Mouse (Mus musculus) CH12.LX (cell line): ENCODE results near the gene Plscr4. TPM values are rescaled to one million over a fixed set of nuclear protein-coding genes. Genes with fewer than 3 reads are reported as not detected.

ENCODE experiments used
- DNase-seq: peaks from one replicate; pipeline ENCODE4 v3.0.0-alpha.2; 2013; ENCODE audit errors: extremely low read depth
- H3K27ac ChIP-seq: 2 replicates; pipeline ENCODE4 v1.5.1; 2012; ENCODE audit warnings: low read depth, mild to moderate bottlenecking, control low read depth, moderate library complexity; ENCODE audit not compliant: insufficient read depth
- H3K27me3 ChIP-seq: replicated peaks from 2 replicates; pipeline ENCODE3; 2012; ENCODE audit warnings: inconsistent platforms
- H3K36me3 ChIP-seq, 2 experiments: replicated peaks in 1 of 2; 2 replicates each; pipeline versions ENCODE3 to v1.6.1; 2012; ENCODE audit warnings: inconsistent platforms in 1 of 2, low read length in 1 of 2, mild to moderate bottlenecking in 1 of 2, mixed read lengths in 1 of 2, moderate library complexity in 1 of 2; ENCODE audit not compliant: control insufficient read depth in 1 of 2, insufficient read depth in 1 of 2
- H3K4me1 ChIP-seq, 2 experiments: 2 replicates each; pipeline ENCODE4 v1.6.1; 2012; ENCODE audit warnings: inconsistent platforms in 1 of 2, moderate library complexity in 1 of 2; ENCODE audit not compliant: insufficient read depth in 2 of 2, control insufficient read depth in 1 of 2
- H3K4me2 ChIP-seq: 2 replicates; pipeline ENCODE4 v1.6.1; 2012; ENCODE audit warnings: low read depth, mild to moderate bottlenecking, control low read depth; ENCODE audit not compliant: poor library complexity, insufficient read depth, severe bottlenecking
- H3K4me3 ChIP-seq, 3 experiments: fragments of 150-350 bp in 1 of 3; sonication (generic) in 1 of 3; replicated peaks in 1 of 3; 2 replicates each; pipeline versions ENCODE3 to v1.5.1; 2011 to 2012; ENCODE audit warnings: low read depth in 2 of 3, low read length in 2 of 3, mild to moderate bottlenecking in 2 of 3, moderate library complexity in 2 of 3, control low read depth in 1 of 3, improper control_type of control experiment in 1 of 3, inconsistent platforms in 1 of 3, mixed read lengths in 1 of 3; ENCODE audit not compliant: poor library complexity in 1 of 3
- H3K79me2 ChIP-seq: replicated peaks from 2 replicates; pipeline ENCODE4 v1.6.1; 2012; ENCODE audit warnings: mild to moderate bottlenecking, moderate library complexity; ENCODE audit not compliant: control insufficient read depth, poor library complexity, insufficient read depth, severe bottlenecking; ENCODE audit errors: extremely low read depth
- H3K9ac ChIP-seq: 2 replicates; pipeline ENCODE4 v1.6.1; 2012; ENCODE audit warnings: low read depth, mild to moderate bottlenecking, control low read depth, moderate library complexity; ENCODE audit not compliant: insufficient read depth
- H3K9me3 ChIP-seq: replicated peaks from 2 replicates; pipeline ENCODE3; 2012; ENCODE audit warnings: low read length, inconsistent platforms, mixed read lengths
- BHLHE40 ChIP-seq: IDR thresholded peaks from 2 replicates; pipeline ENCODE4 v1.6.1; 2011; ENCODE audit warnings: mild to moderate bottlenecking, low read depth, low read length, improper control_type of control experiment
- CHD1 ChIP-seq: IDR thresholded peaks from 2 replicates; pipeline ENCODE4 v1.6.1; 2012; ENCODE audit warnings: low read depth, low read length, improper control_type of control experiment, inconsistent platforms
- ELF1 ChIP-seq: IDR thresholded peaks from 2 replicates; pipeline ENCODE4 v1.6.1; 2014; ENCODE audit warnings: low read depth, mild to moderate bottlenecking, inconsistent platforms, low read length, improper control_type of control experiment
- EP300 ChIP-seq: IDR thresholded peaks from 2 replicates; pipeline ENCODE4 v1.6.1; 2011; ENCODE audit warnings: low read length, improper control_type of control experiment
- ETS1 ChIP-seq: conservative IDR thresholded peaks from 2 replicates; pipeline ENCODE4 v1.6.1; 2012; ENCODE audit warnings: low read depth, mild to moderate bottlenecking, inconsistent platforms, low read length, improper control_type of control experiment, moderate library complexity
- GABPA ChIP-seq: IDR thresholded peaks from 2 replicates; pipeline ENCODE4 v1.6.1; 2012; ENCODE audit warnings: low read depth, low read length, improper control_type of control experiment, inconsistent platforms; ENCODE audit not compliant: insufficient replicate concordance
- HCFC1 ChIP-seq: IDR thresholded peaks from 2 replicates; pipeline ENCODE4 v1.6.1; 2012; ENCODE audit warnings: low read depth, mild to moderate bottlenecking, inconsistent platforms, low read length, improper control_type of control experiment
- IRF4 ChIP-seq: IDR thresholded peaks from 2 replicates; pipeline ENCODE4 v1.6.1; 2014; ENCODE audit warnings: low read depth, mild to moderate bottlenecking, inconsistent platforms, low read length, improper control_type of control experiment
- JUN ChIP-seq: IDR thresholded peaks from 2 replicates; pipeline ENCODE4 v1.6.1; 2011; ENCODE audit warnings: low read depth, mild to moderate bottlenecking, low read length, improper control_type of control experiment, moderate library complexity; ENCODE audit not compliant: insufficient read depth
- JUND ChIP-seq: conservative IDR thresholded peaks from 2 replicates; pipeline ENCODE4 v1.6.1; 2011; ENCODE audit warnings: low read depth, low read length, improper control_type of control experiment
- KAT2A ChIP-seq: IDR thresholded peaks from 2 replicates; pipeline ENCODE4 v1.6.1; 2012; ENCODE audit warnings: low read length, improper control_type of control experiment, inconsistent platforms; ENCODE audit not compliant: insufficient replicate concordance
- MAX ChIP-seq: IDR thresholded peaks from 2 replicates; pipeline ENCODE4 v1.6.1; 2011; ENCODE audit warnings: low read length, improper control_type of control experiment
- MAZ ChIP-seq: IDR thresholded peaks from 2 replicates; pipeline ENCODE4 v1.6.1; 2012; ENCODE audit warnings: low read depth, mild to moderate bottlenecking, inconsistent platforms, low read length, improper control_type of control experiment, moderate library complexity
- MYC ChIP-seq: IDR thresholded peaks from 2 replicates; pipeline ENCODE4 v1.6.1; 2011; ENCODE audit warnings: low read depth, mild to moderate bottlenecking, improper control_type of control experiment, low read length
- NRF1 ChIP-seq: IDR thresholded peaks from 2 replicates; pipeline ENCODE4 v1.6.1; 2014; ENCODE audit warnings: low read depth, mild to moderate bottlenecking, inconsistent platforms, low read length, improper control_type of control experiment, moderate library complexity
- PAX5 ChIP-seq: IDR thresholded peaks from 2 replicates; pipeline ENCODE4 v1.6.1; 2012; ENCODE audit warnings: low read length, inconsistent platforms, mixed read lengths
- POLR2A ChIP-seq: IDR thresholded peaks from 2 replicates; pipeline ENCODE4 v1.6.1; 2011; ENCODE audit warnings: low read depth, mild to moderate bottlenecking, improper control_type of control experiment, low read length
- POLR2AphosphoS2 ChIP-seq: IDR thresholded peaks from 2 replicates; pipeline ENCODE4 v1.6.1; 2011; ENCODE audit warnings: low read depth, low read length, improper control_type of control experiment
- RAD21 ChIP-seq: IDR thresholded peaks from 2 replicates; pipeline ENCODE4 v1.6.1; 2011; ENCODE audit warnings: low read depth, mild to moderate bottlenecking, low read length, improper control_type of control experiment, moderate library complexity
- SIN3A ChIP-seq: IDR thresholded peaks from 2 replicates; pipeline ENCODE4 v1.6.1; 2012; ENCODE audit warnings: low read length, improper control_type of control experiment, inconsistent platforms
- SMC3 ChIP-seq: IDR thresholded peaks from 2 replicates; pipeline ENCODE4 v1.6.1; 2011; ENCODE audit warnings: low read depth, low read length, improper control_type of control experiment
- TCF12 ChIP-seq: IDR thresholded peaks from 2 replicates; pipeline ENCODE4 v1.6.1; 2014; ENCODE audit warnings: low read depth, mild to moderate bottlenecking, inconsistent platforms, low read length, improper control_type of control experiment
- UBTF ChIP-seq: IDR thresholded peaks from 2 replicates; pipeline ENCODE4 v1.6.1; 2012; ENCODE audit warnings: low read depth, mild to moderate bottlenecking, inconsistent platforms, low read length, improper control_type of control experiment, moderate library complexity
- USF1 ChIP-seq: IDR thresholded peaks from 2 replicates; pipeline ENCODE4 v1.6.1; 2014; ENCODE audit warnings: low read depth, mild to moderate bottlenecking, inconsistent platforms, low read length, improper control_type of control experiment
- USF2 ChIP-seq: conservative IDR thresholded peaks from 2 replicates; pipeline ENCODE4 v1.6.1; 2011; ENCODE audit warnings: low read depth, low read length, improper control_type of control experiment
- ZKSCAN1 ChIP-seq: IDR thresholded peaks from 2 replicates; pipeline ENCODE4 v1.6.1; 2012; ENCODE audit warnings: low read depth, inconsistent platforms, low read length, improper control_type of control experiment, borderline replicate concordance
- ZNF384 ChIP-seq: IDR thresholded peaks from 2 replicates; pipeline ENCODE4 v1.6.1; 2012; ENCODE audit warnings: low read depth, low read length, improper control_type of control experiment, inconsistent platforms
- dilution Hi-C: fragments of 300-500 bp; cut with MboI; formaldehyde crosslinking; loops from 2 replicates; pipeline ENCODE4 v1.14.3; 2020; ENCODE audit warnings: low sequenced_read_pairs; ENCODE audit not compliant: extremely low pct_unique_long_range_greater_than_20kb, extremely low pct_ligation_motif_present
- in situ Hi-C: fragments of 300-500 bp; cut with MboI; formaldehyde crosslinking; loops from 3 replicates; pipeline ENCODE4 v1.14.3; 2019; ENCODE audit warnings: low sequenced_read_pairs, low pct_ligation_motif_present, low pct_unique_long_range_greater_than_20kb, mixed read lengths
- polyA plus RNA-seq: library from polyadenylated mRNA; unstranded; fragments of >175 nt; gene quantifications from 2 replicates; pipeline ENCODE4 v1.2.1, GENCODE M21; 2012; ENCODE audit warnings: low read depth; ENCODE audit not compliant: insufficient read length
- total RNA-seq, 2 experiments: library from RNA; depleted of rRNA; stranded (reverse); fragments of 300-350 nt in 1 of 2; fragments of >200 nt in 1 of 2; gene quantifications; 2 replicates each; pipeline ENCODE4 v1.2.3; 2012 to 2014

Gene Plscr4
- total and polyA plus RNA-seq, 3 experiments = 0.10 TPM; not detected in 2

GRCm38 (mm10) chr9:92441468-92441867, 15.7 kb upstream of the Plscr4 start:
- no peaks in the 10 kb centered on the region for H3K4me1 ChIP-seq
- peak overlapping the region in 2 of 3 experiments; percentile 1 to 47 for H3K4me3 ChIP-seq
- peak overlapping the region; percentile 98 for H3K4me2 ChIP-seq
- H3K36me3 ChIP-seq = no peaks in the 10 kb centered on the region
- dilution Hi-C loops (no loop called here), in situ Hi-C loops (no loop called here)
- H3K9ac ChIP-seq = peak overlapping the region; percentile 60
- no peaks in the 10 kb centered on the region for H3K9me3 ChIP-seq
- no peaks in the 10 kb centered on the region for H3K27me3 ChIP-seq
- TF ChIP-seq ZKSCAN1 (no peak), PAX5 (no peak), RAD21 (no peak), EP300 (no peak), CHD1 (no peak), MAX (no peak), NRF1 (no peak), POLR2A (no peak), USF1 (no peak), USF2 (no peak), BHLHE40 (no peak), TCF12 (no peak), SIN3A (no peak), MAZ (no peak), ELF1 (no peak), ZNF384 (no peak), UBTF (no peak), GABPA (no peak)
- H3K27ac ChIP-seq = no peak overlapping the region
- no peaks in the 10 kb centered on the region for H3K79me2 ChIP-seq
- no peak for DNase-seq

DNA sequence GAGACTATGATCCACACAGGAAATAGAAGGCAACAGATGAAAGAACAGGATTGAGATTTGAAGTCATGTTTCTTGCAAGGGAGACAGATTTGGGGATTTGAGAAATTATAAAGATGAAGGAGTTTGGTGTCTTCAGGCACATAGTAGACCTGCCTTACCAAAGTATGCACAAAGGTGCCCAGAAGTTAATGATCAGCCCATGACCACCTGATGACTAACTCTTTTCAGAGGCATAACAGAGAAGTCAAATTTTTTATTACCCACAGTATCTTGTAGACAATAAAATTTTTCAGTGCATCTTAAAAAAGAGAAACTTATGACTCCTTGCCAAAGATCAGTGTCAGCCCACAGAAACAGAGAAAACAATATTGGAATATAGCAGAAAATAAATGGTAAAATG, 12.6 kb upstream of the Plscr4 start:
- H3K27ac ChIP-seq = no peak overlapping the region
- no peaks in the 10 kb centered on the region for H3K4me1 ChIP-seq
- H3K4me3 ChIP-seq = no peak overlapping the region
- dilution Hi-C loops (no loop called here), in situ Hi-C loops (no loop called here)
- no peaks in the 10 kb centered on the region for H3K27me3 ChIP-seq
- H3K9ac ChIP-seq = no peak overlapping the region
- no peak for TF ChIP-seq HCFC1
- no peak for TF ChIP-seq CHD1
- no peak for TF ChIP-seq POLR2AphosphoS2
- TF ChIP-seq ETS1 = no peak
- no peak for TF ChIP-seq IRF4
- TF ChIP-seq PAX5 = no peak
- TF ChIP-seq JUN = no peak
- TF ChIP-seq TCF12 = no peak
- no peak for TF ChIP-seq UBTF
- TF ChIP-seq MYC = no peak
- TF ChIP-seq ZNF384 = no peak
- TF ChIP-seq USF2 = no peak
- no peak for TF ChIP-seq ELF1
- TF ChIP-seq POLR2A = no peak
- TF ChIP-seq JUND = no peak
- no peak for TF ChIP-seq KAT2A
- no peak for TF ChIP-seq SMC3
- no peak for TF ChIP-seq ZKSCAN1
- no peaks in the 10 kb centered on the region for H3K9me3 ChIP-seq
- no peak for DNase-seq
- no peaks in the 10 kb centered on the region for H3K79me2 ChIP-seq
- no peak overlapping the region for H3K4me2 ChIP-seq
- H3K36me3 ChIP-seq = no peaks in the 10 kb centered on the region
